Mouse (Mus musculus) liver, adult 2 months (tissue): ENCODE results near the gene 1700020D05Rik. TPM values are rescaled to one million over a fixed set of nuclear protein-coding genes. Genes with fewer than 3 reads are reported as not detected.
"Not testable (repeated sequence)": the region's sequence is repeated elsewhere in the genome, so short reads cannot be mapped to it uniquely, and the experiment has no call there.

ENCODE experiments used
- DNase-seq: peaks from one replicate; pipeline ENCODE4 v3.0.0-alpha.2; 2011; ENCODE audit warnings: low read depth, low spot score; ENCODE audit errors: extremely low read depth
- H3K27ac ChIP-seq: fragments of 200-500 bp; replicated peaks from 2 replicates; pipeline ENCODE4 v1.5.1; 2012; ENCODE audit warnings: low read depth, mild to moderate bottlenecking, control low read depth, inconsistent platforms, low read length; ENCODE audit not compliant: insufficient read depth
- H3K27me3 ChIP-seq: fragments of 200-500 bp; 2 replicates; pipeline ENCODE4 v1.6.1; 2012; ENCODE audit warnings: mild to moderate bottlenecking, moderate library complexity, low read length, inconsistent platforms; ENCODE audit not compliant: control insufficient read depth, insufficient read depth
- H3K36me3 ChIP-seq: fragments of 200-500 bp; 2 replicates; pipeline ENCODE4 v1.6.1; 2012; ENCODE audit warnings: low read length, inconsistent platforms; ENCODE audit not compliant: control insufficient read depth, insufficient read depth
- H3K4me1 ChIP-seq: fragments of 200-500 bp; 2 replicates; pipeline ENCODE4 v1.6.1; 2011; ENCODE audit warnings: low read length; ENCODE audit not compliant: control insufficient read depth, insufficient read depth
- H3K4me3 ChIP-seq: fragments of 200-500 bp; 2 replicates; pipeline ENCODE4 v1.5.1; 2011; ENCODE audit warnings: low read depth, mild to moderate bottlenecking, control low read depth, low read length, moderate library complexity; ENCODE audit not compliant: insufficient read depth
- H3K79me2 ChIP-seq: fragments of 200-500 bp; 2 replicates; pipeline ENCODE4 v1.6.1; 2012; ENCODE audit warnings: inconsistent platforms, mild to moderate bottlenecking, low read length, moderate library complexity; ENCODE audit not compliant: control insufficient read depth, insufficient read depth
- H3K9ac ChIP-seq: fragments of 200-500 bp; 2 replicates; pipeline ENCODE4 v1.6.1; 2012; ENCODE audit warnings: low read depth, mild to moderate bottlenecking, control low read depth, inconsistent platforms, low read length
- CTCF ChIP-seq: fragments of 200-500 bp; IDR thresholded peaks from 2 replicates; pipeline ENCODE4 v1.5.1; 2011; ENCODE audit warnings: low read depth, low read length, control low read depth
- POLR2A ChIP-seq: fragments of 200-500 bp; IDR thresholded peaks from 2 replicates; pipeline ENCODE4 v1.6.1; 2011; ENCODE audit warnings: low read length, control low read depth; ENCODE audit not compliant: insufficient read depth; ENCODE audit errors: extremely low read depth
- WGBS: fragments of 180-500 bp; shearing (Covaris S2); methylation state at CpG from one replicate; pipeline ENCODE4 v1.1.7; 2018; 5-methylcytosine and 5-hydroxymethylcytosine counted together
- polyA plus RNA-seq: library from polyadenylated mRNA; depleted of rRNA; stranded (reverse); fragments of >200 nt; gene quantifications from 2 replicates; pipeline ENCODE4 v1.2.3, GENCODE M21; 2012
- total RNA-seq: library from RNA; depleted of rRNA; stranded (reverse); fragments of >200 nt; gene quantifications from 2 replicates; pipeline ENCODE4 v1.2.3, GENCODE M21; 2014

Gene 1700020D05Rik
- total and polyA plus RNA-seq, 2 experiments: 0.59 to 0.83 TPM

GRCm38 (mm10) chr19:5500330-5500875 lies 3.2 kb downstream of the 1700020D05Rik start:
- no peak for DNase-seq
- H3K79me2 ChIP-seq: no peaks in the 10 kb centered on the region
- no peaks in the 10 kb centered on the region for H3K27me3 ChIP-seq
- H3K36me3 ChIP-seq: no peaks in the 10 kb centered on the region
- H3K4me1 ChIP-seq: no peaks in the 10 kb centered on the region
- no peak overlapping the region for H3K27ac ChIP-seq
- TF ChIP-seq CTCF: no peak
- TF ChIP-seq POLR2A: no peak
- 85% methylated on average over 2 of the region's 2 CpGs for WGBS
- no peak overlapping the region for H3K4me3 ChIP-seq
- H3K9ac ChIP-seq: no peak overlapping the region

GRCm38 (mm10) chr19:5496052-5496370 lies 7.6 kb downstream of the 1700020D05Rik start:
- no peaks in the 10 kb centered on the region for H3K27me3 ChIP-seq
- H3K27ac ChIP-seq: no peak overlapping the region
- no peaks in the 10 kb centered on the region for H3K4me1 ChIP-seq
- DNase-seq: no peak
- H3K9ac ChIP-seq: no peak overlapping the region
- no peak overlapping the region for H3K4me3 ChIP-seq
- TF ChIP-seq POLR2A: no peak
- TF ChIP-seq CTCF: no peak
- peaks cover 10% of the 10 kb centered on the region; the same call in 1 of the 2 replicates for H3K36me3 ChIP-seq
- H3K79me2 ChIP-seq: no peaks in the 10 kb centered on the region
- WGBS: 93% methylated on average over 16 of the region's 16 CpGs

GRCm38 (mm10) chr19:5495353-5496051 lies 8.1 kb downstream of the 1700020D05Rik start:
- Histone ChIP-seq H3K36me3 (peaks cover 10% of the 10 kb centered on the region; the same call in 1 of the 2 replicates), H3K27me3 (no peaks in the 10 kb centered on the region), H3K27ac (no peak overlapping the region), H3K9ac (no peak overlapping the region), H3K4me3 (no peak overlapping the region), H3K4me1 (no peaks in the 10 kb centered on the region), H3K79me2 (peaks cover 4% of the 10 kb centered on the region; the same call in 1 of the 2 replicates)
- TF ChIP-seq CTCF (no peak), POLR2A (no peak)
- WGBS: 86% methylated on average over 12 of the region's 12 CpGs
- DNase-seq: no peak

- Histone ChIP-seq H3K4me3 (no peak overlapping the region), H3K27me3 (no peaks in the 10 kb centered on the region), H3K9ac (no peak overlapping the region), H3K27ac (no peak overlapping the region), H3K36me3 (peaks cover 10% of the 10 kb centered on the region; the same call in 1 of the 2 replicates), H3K79me2 (peaks cover 4% of the 10 kb centered on the region; the same call in 1 of the 2 replicates), H3K4me1 (no peaks in the 10 kb centered on the region)
- DNase-seq: no peak
- TF ChIP-seq POLR2A: no peak
- no peak for TF ChIP-seq CTCF
- 69% methylated on average over 3 of the region's 3 CpGs for WGBS
Measured at GRCm38 (mm10) chr19:5494314-5494713, 9.3 kb downstream of the 1700020D05Rik start.

GRCm38 (mm10) chr19:5493301-5493721 lies 10.3 kb downstream of the 1700020D05Rik start:
- not testable (repeated sequence) for H3K4me1 ChIP-seq, H3K9ac ChIP-seq, H3K79me2 ChIP-seq, H3K27ac ChIP-seq, H3K4me3 ChIP-seq, H3K27me3 ChIP-seq, DNase-seq
- H3K36me3 ChIP-seq: peaks cover 10% of the 10 kb centered on the region; the same call in 1 of the 2 replicates
- 62% methylated on average over 9 of the region's 9 CpGs for WGBS

GRCm38 (mm10) chr19:5492641-5493040 lies 10.9 kb downstream of the 1700020D05Rik start:
- Histone ChIP-seq H3K36me3 (peaks cover 10% of the 10 kb centered on the region; the same call in 1 of the 2 replicates), H3K4me1 (peaks cover 3% of the 10 kb centered on the region; the same call in 1 of the 2 replicates), H3K79me2 (peaks cover 4% of the 10 kb centered on the region; the same call in 1 of the 2 replicates), H3K27me3 (no peaks in the 10 kb centered on the region), H3K9ac (no peak overlapping the region), H3K4me3 (no peak overlapping the region), H3K27ac (no peak overlapping the region)
- WGBS: 92% methylated on average over 4 of the region's 4 CpGs
- TF ChIP-seq CTCF (no peak), POLR2A (no peak)
- DNase-seq: no peak
